Mouse (Mus musculus): Measurements from ENCODE around the gene Irf4.

Gene Irf4

GRCm38 (mm10) chr13:30802336-30802955, 53.4 kb downstream of the Irf4 start:
- no peak for DNase-seq (ENCODE audit: low spot score)

GRCm38 (mm10) chr13:30809240-30809639, 60.2 kb downstream of the Irf4 start:
- no peak for DNase-seq (ENCODE audit: low spot score)

- DNase-seq (ENCODE audit: low spot score), result no peak
Observed at GRCm38 (mm10) chr13:30813464-30813863, 64.4 kb downstream of the Irf4 start.

GRCm38 (mm10) chr13:30814256-30814655, 65.2 kb downstream of the Irf4 start:
- no peak for DNase-seq (ENCODE audit: low spot score)

Data from urinary bladder, postnatal 25 days (tissue).